Mouse (Mus musculus): Measurements from ENCODE around the gene Spata48. TPM values are rescaled to one million over a fixed set of nuclear protein-coding genes. Genes with fewer than 3 reads are reported as not detected.

Spata48 gene
- polyA plus RNA-seq, 1 experiment from 2014 or later, result 1.1 TPM

DNA sequence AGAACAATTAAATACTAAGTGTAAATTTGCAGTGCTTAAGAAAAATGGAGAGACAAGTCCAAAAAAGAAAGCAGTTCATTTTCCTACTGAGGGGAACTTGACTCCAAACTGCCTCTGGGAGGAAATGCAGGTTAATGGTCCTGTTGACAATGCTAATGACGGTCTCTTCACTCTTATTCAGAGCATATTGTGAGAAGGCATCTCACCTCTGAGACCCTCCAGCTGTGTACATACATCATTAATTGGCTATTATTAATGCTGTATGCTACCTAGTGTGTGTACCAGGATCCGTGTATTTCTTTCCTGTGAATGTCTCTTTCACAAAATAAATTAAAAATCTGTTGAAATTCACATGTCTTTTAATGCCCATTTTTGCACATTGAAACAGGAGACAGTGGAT, 47.5 kb downstream of the Spata48 start:
- Histone ChIP-seq H3K27me3 (no peaks in the 10 kb centered on the region), H3K4me3 (replicated peaks) (no peak overlapping the region), H3K9ac (no peak overlapping the region), H3K4me1 (no peaks in the 10 kb centered on the region), H3K36me3 (no peaks in the 10 kb centered on the region), H3K4me2 (replicated peaks) (no peak overlapping the region), H3K9me3 (replicated peaks) (no peaks in the 10 kb centered on the region), H3K27ac (replicated peaks) (no peak overlapping the region)
- 62% methylated on average over 2 of the region's 2 CpGs for WGBS
- no peak for ATAC-seq (ENCODE audit: insufficient number of reproducible peaks, low FRiP score, low TSS enrichment, low read depth)

DNA sequence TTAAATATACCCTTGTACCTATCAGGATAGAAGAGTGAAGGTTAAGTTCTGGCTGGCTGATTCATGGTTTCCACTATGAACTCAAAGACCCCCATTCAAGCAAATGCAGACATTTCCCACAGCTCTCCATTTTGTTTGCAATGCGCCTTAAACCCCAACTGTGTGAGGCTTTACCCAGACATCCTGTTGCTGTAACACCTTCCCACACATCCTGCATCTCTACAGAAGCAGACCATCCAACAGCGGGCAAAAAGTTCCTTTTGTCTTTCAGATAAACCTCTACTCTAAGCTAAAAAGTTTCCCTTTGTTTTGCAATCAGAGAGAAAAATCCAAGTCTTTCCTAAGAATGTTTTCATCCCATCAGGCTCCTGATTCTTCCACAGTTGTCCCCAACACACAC, 50.2 kb downstream of the Spata48 start:
- H3K9ac ChIP-seq, result no peak overlapping the region
- H3K4me2 ChIP-seq (replicated peaks), result no peak overlapping the region
- H3K27me3 ChIP-seq, result no peaks in the 10 kb centered on the region
- no peak overlapping the region for H3K27ac ChIP-seq (replicated peaks)
- no peaks in the 10 kb centered on the region for H3K4me1 ChIP-seq
- H3K36me3 ChIP-seq, result no peaks in the 10 kb centered on the region
- WGBS, result 48% methylated on average over 2 of the region's 2 CpGs
- no peak for ATAC-seq (ENCODE audit: insufficient number of reproducible peaks, low FRiP score, low TSS enrichment, low read depth)
- no peak overlapping the region for H3K4me3 ChIP-seq (replicated peaks)
- no peaks in the 10 kb centered on the region for H3K9me3 ChIP-seq (replicated peaks)

DNA sequence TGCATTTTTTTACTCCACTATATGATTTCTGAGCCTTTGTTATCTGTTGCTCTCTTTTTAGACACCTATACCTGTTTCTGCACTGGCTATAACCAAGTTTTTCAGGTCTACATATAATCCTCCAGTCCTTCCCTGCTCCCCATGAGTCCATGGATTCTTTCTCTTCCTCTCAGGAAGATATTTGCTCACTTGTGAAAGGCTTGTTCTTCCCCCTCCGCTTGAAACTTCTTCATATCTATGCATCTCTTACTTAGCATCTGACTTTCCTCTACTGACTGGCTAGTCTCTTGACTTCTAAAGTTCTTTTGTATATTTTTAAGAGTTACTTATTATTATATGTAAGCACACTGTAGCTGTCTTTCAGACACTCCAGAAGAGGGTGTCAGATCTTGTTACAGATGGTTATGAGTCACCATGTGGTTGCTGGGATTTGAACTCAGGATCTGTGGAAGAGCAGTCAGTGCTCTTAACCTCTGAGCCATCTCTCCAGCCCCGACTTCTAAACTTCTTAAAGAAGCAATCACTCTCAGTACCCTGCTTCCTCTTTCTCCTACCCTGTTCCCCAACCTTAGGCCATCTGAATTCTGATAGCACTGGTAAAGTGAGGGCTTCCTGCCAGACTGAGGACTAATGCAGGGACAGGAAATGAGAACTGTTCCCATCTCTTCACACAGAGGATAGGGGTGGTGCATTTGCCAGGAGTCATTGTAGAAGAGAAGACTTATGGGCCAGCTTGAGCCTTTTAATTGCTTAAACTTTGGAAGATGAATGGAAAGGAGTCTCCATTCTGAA, 51.3 kb downstream of the Spata48 start:
- Histone ChIP-seq H3K36me3 (no peaks in the 10 kb centered on the region), H3K4me1 (no peaks in the 10 kb centered on the region), H3K27me3 (no peaks in the 10 kb centered on the region), H3K4me3 (replicated peaks) (no peak overlapping the region), H3K9me3 (replicated peaks) (no peaks in the 10 kb centered on the region), H3K27ac (replicated peaks) (no peak overlapping the region), H3K9ac (no peak overlapping the region), H3K4me2 (replicated peaks) (no peak overlapping the region)
- no peak for ATAC-seq (ENCODE audit: insufficient number of reproducible peaks, low FRiP score, low TSS enrichment, low read depth)
- WGBS, result 69% methylated on average over 2 of the region's 2 CpGs

GRCm38 (mm10) chr11:11514920-11515319, 53.0 kb downstream of the Spata48 start:
- Histone ChIP-seq H3K4me3 (replicated peaks) (no peak overlapping the region), H3K9me3 (replicated peaks) (no peaks in the 10 kb centered on the region), H3K4me1 (no peaks in the 10 kb centered on the region), H3K27ac (replicated peaks) (no peak overlapping the region), H3K36me3 (no peaks in the 10 kb centered on the region), H3K9ac (no peak overlapping the region), H3K4me2 (replicated peaks) (no peak overlapping the region), H3K27me3 (no peaks in the 10 kb centered on the region)
- WGBS, result 88% methylated on average over 4 of the region's 4 CpGs
- no peak for ATAC-seq (ENCODE audit: insufficient number of reproducible peaks, low FRiP score, low TSS enrichment, low read depth)

GRCm38 (mm10) chr11:11517781-11518435, 56.0 kb downstream of the Spata48 start:
- no peak overlapping the region for H3K9ac ChIP-seq

GRCm38 (mm10) chr11:11519255-11520243, 57.7 kb downstream of the Spata48 start:
- Histone ChIP-seq H3K36me3 (no peaks in the 10 kb centered on the region), H3K4me1 (no peaks in the 10 kb centered on the region), H3K9me3 (replicated peaks) (no peaks in the 10 kb centered on the region), H3K27me3 (no peaks in the 10 kb centered on the region), H3K27ac (replicated peaks) (no peak overlapping the region), H3K4me2 (replicated peaks) (no peak overlapping the region), H3K4me3 (replicated peaks) (no peak overlapping the region), H3K9ac (no peak overlapping the region)
- no peak for ATAC-seq (ENCODE audit: insufficient number of reproducible peaks, low FRiP score, low TSS enrichment, low read depth)
- 78% methylated on average over 10 of the region's 10 CpGs for WGBS

More at GRCm38 (mm10) chr11:11517781-11518435, 56.0 kb downstream of the Spata48 start:
- WGBS, result 89% methylated on average over 1 of the region's 1 CpGs
- Histone ChIP-seq H3K4me1 (no peaks in the 10 kb centered on the region), H3K27me3 (no peaks in the 10 kb centered on the region), H3K4me3 (replicated peaks) (no peak overlapping the region), H3K9me3 (replicated peaks) (no peaks in the 10 kb centered on the region), H3K27ac (replicated peaks) (no peak overlapping the region), H3K4me2 (replicated peaks) (no peak overlapping the region), H3K36me3 (no peaks in the 10 kb centered on the region)
- no peak for ATAC-seq (ENCODE audit: insufficient number of reproducible peaks, low FRiP score, low TSS enrichment, low read depth)

DNA sequence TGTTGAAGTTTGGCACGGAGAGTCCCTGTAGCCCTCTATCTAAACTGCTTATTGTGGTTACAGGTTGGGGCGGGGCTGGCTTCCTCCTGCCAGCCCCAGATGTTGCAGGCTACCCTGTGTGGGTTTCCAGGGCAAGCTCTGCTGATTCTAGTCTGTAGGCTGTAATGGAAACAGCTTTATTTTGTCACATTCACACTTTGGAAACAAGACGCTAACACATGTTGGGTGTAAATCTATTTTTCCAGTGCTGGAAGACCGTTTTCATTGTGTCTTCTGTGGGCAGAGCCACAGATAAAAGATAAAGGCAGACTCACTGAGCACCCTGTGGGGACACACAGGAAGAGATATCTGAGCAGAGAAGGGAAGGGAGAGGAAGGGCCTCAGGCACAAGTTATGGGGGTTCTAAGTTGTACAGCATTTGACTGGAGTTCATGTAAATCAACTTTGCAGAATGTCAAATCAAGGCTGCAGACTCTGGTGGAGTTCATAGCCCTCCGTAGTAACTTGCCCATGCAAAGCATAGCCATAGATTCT, 60.1 kb downstream of the Spata48 start:
- Histone ChIP-seq H3K36me3 (no peaks in the 10 kb centered on the region), H3K4me2 (replicated peaks) (no peak overlapping the region), H3K4me3 (replicated peaks) (no peak overlapping the region), H3K27ac (replicated peaks) (no peak overlapping the region), H3K9me3 (replicated peaks) (no peaks in the 10 kb centered on the region), H3K27me3 (no peaks in the 10 kb centered on the region), H3K9ac (no peak overlapping the region), H3K4me1 (no peaks in the 10 kb centered on the region)
- ATAC-seq (ENCODE audit: insufficient number of reproducible peaks, low FRiP score, low TSS enrichment, low read depth), result no peak
- WGBS, result 80% methylated on average over 5 of the region's 5 CpGs

- no peaks in the 10 kb centered on the region for H3K27me3 ChIP-seq
- H3K4me3 ChIP-seq (replicated peaks), result no peak overlapping the region
- no peak overlapping the region for H3K4me2 ChIP-seq (replicated peaks)
- H3K9ac ChIP-seq, result no peak overlapping the region
- no peaks in the 10 kb centered on the region for H3K4me1 ChIP-seq
- no peaks in the 10 kb centered on the region for H3K36me3 ChIP-seq
- 80% methylated on average over 11 of the region's 11 CpGs for WGBS
- H3K9me3 ChIP-seq (replicated peaks), result no peaks in the 10 kb centered on the region
- no peak overlapping the region for H3K27ac ChIP-seq (replicated peaks)
- ATAC-seq (ENCODE audit: insufficient number of reproducible peaks, low FRiP score, low TSS enrichment, low read depth), result no peak
Observed at GRCm38 (mm10) chr11:11528760-11529159, 66.9 kb downstream of the Spata48 start.

GRCm38 (mm10) chr11:11529165-11529564, 67.3 kb downstream of the Spata48 start:
- 44% methylated on average over 6 of the region's 6 CpGs for WGBS

DNA sequence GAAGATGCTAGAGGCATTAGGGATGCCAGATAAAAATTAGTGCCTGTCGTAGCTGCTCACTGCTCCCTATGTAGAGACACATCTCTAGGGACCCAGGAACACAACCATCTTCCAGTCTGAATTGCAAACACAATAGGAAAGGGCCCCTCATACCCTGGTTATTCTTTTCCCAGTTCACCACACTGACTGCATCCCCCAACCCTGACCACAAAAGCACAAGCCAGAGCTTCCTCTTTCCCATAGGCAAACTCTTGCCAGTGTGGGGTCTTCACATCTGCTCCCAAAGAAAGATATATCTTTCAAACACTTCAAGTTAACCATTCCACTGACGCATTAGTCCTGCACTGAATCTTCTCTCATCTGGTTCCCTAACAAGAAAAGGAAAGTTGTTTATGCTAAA, 68.2 kb downstream of the Spata48 start:
- H3K9ac ChIP-seq, result no peak overlapping the region
- no peaks in the 10 kb centered on the region for H3K4me1 ChIP-seq
- H3K4me2 ChIP-seq (replicated peaks), result no peak overlapping the region
- no peak overlapping the region for H3K4me3 ChIP-seq (replicated peaks)
- no peak overlapping the region for H3K27ac ChIP-seq (replicated peaks)
- H3K36me3 ChIP-seq, result no peaks in the 10 kb centered on the region
- no peaks in the 10 kb centered on the region for H3K9me3 ChIP-seq (replicated peaks)
- 68% methylated on average over 2 of the region's 2 CpGs for WGBS
- no peaks in the 10 kb centered on the region for H3K27me3 ChIP-seq
- ATAC-seq (ENCODE audit: insufficient number of reproducible peaks, low FRiP score, low TSS enrichment, low read depth), result no peak

More at GRCm38 (mm10) chr11:11529165-11529564, 67.3 kb downstream of the Spata48 start:
- no peaks in the 10 kb centered on the region for H3K36me3 ChIP-seq
- H3K4me3 ChIP-seq (replicated peaks), result no peak overlapping the region
- no peak overlapping the region for H3K4me2 ChIP-seq (replicated peaks)
- ATAC-seq (ENCODE audit: insufficient number of reproducible peaks, low FRiP score, low TSS enrichment, low read depth), result no peak
- H3K4me1 ChIP-seq, result no peaks in the 10 kb centered on the region
- H3K27me3 ChIP-seq, result no peaks in the 10 kb centered on the region
- H3K27ac ChIP-seq (replicated peaks), result no peak overlapping the region
- no peak overlapping the region for H3K9ac ChIP-seq
- no peaks in the 10 kb centered on the region for H3K9me3 ChIP-seq (replicated peaks)

DNA sequence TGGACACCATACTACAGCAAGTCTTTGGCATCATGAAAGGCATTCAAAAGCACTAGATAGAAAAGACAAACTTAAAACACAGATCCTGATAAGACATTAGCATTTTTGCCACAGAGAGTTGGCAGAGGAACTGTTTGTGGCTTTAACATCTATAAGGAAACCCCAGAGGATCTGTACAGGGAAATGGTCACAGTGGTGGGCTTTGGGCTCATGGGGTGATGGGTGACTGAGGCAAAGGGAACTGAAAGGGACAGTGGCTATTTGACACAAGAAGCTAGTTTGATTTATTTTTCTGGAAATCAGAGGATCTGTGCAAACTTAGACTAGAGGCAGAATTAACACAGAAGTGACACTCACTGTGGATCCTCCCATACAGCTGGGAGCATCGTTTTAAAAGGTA, 74.4 kb downstream of the Spata48 start:
- H3K36me3 ChIP-seq, result no peaks in the 10 kb centered on the region
- no peak for ATAC-seq (ENCODE audit: insufficient number of reproducible peaks, low FRiP score, low TSS enrichment, low read depth)
- H3K9ac ChIP-seq, result no peak overlapping the region
- no peaks in the 10 kb centered on the region for H3K4me1 ChIP-seq
- no peaks in the 10 kb centered on the region for H3K27me3 ChIP-seq
- no peak overlapping the region for H3K4me3 ChIP-seq (replicated peaks)
- H3K9me3 ChIP-seq (replicated peaks), result no peaks in the 10 kb centered on the region
- no peak overlapping the region for H3K27ac ChIP-seq (replicated peaks)
- no peak overlapping the region for H3K4me2 ChIP-seq (replicated peaks)
- 69% methylated on average over 1 of the region's 1 CpGs for WGBS
